Mouse (Mus musculus) neural tube, embryonic 13.5 days (tissue): ENCODE measurements around the gene Clcnka. TPM values are rescaled to one million over a fixed set of nuclear protein-coding genes. Genes with fewer than 3 reads are reported as not detected.

Experiments
- ATAC-seq: fragments of 200-750 bp; cut with Nextera tagmentation; 2 replicates; pipeline ENCODE4 v1.8.0; 2017; ENCODE audit warnings: low read depth, mild to moderate bottlenecking, moderate TSS enrichment, moderate library complexity
- H3K27ac ChIP-seq: fragments of 300-500 bp; sonication (generic); replicated peaks from 2 replicates; pipeline ENCODE4 v1.5.1; 2015; ENCODE audit warnings: moderate library complexity, mild to moderate bottlenecking, inconsistent platforms
- H3K27me3 ChIP-seq: fragments of 300-500 bp; sonication (generic); 2 replicates; pipeline ENCODE4 v1.6.1; 2015; ENCODE audit warnings: mild to moderate bottlenecking, inconsistent platforms
- H3K36me3 ChIP-seq: fragments of 300-500 bp; sonication (generic); 2 replicates; pipeline ENCODE4 v1.6.1; 2015; ENCODE audit warnings: mild to moderate bottlenecking, inconsistent platforms
- H3K4me1 ChIP-seq: fragments of 300-500 bp; sonication (generic); replicated peaks from 2 replicates; pipeline ENCODE4 v1.6.1; 2015; ENCODE audit warnings: inconsistent platforms
- H3K4me2 ChIP-seq: fragments of 300-500 bp; sonication (generic); 2 replicates; pipeline ENCODE4 v1.6.1; 2015; ENCODE audit warnings: inconsistent platforms, mild to moderate bottlenecking, moderate library complexity
- H3K4me3 ChIP-seq: fragments of 300-500 bp; sonication (generic); 2 replicates; pipeline ENCODE4 v1.5.1; 2015; ENCODE audit warnings: mild to moderate bottlenecking, inconsistent platforms
- H3K9ac ChIP-seq: fragments of 300-500 bp; sonication (generic); 2 replicates; pipeline ENCODE4 v1.6.1; 2015; ENCODE audit warnings: moderate library complexity, mild to moderate bottlenecking, inconsistent platforms
- H3K9me3 ChIP-seq: fragments of 300-500 bp; sonication (generic); 2 replicates; pipeline ENCODE4 v1.6.1; 2016; ENCODE audit warnings: inconsistent platforms
- WGBS: fragments of 180-500 bp; shearing (Covaris S2); methylation state at CpG from one replicate; pipeline ENCODE4 v1.1.7; 2015; 5-methylcytosine and 5-hydroxymethylcytosine counted together
- polyA plus RNA-seq: library from polyadenylated mRNA; unstranded; fragments of >200 nt; fragmentation: Nextera tagmentation; extraction: Ambion mirVana; gene quantifications from 2 replicates; pipeline ENCODE4 v1.2.1, GENCODE M21; 2015

Clcnka gene
- polyA plus RNA-seq, 1 experiment from 2014 or later: not detected

DNA sequence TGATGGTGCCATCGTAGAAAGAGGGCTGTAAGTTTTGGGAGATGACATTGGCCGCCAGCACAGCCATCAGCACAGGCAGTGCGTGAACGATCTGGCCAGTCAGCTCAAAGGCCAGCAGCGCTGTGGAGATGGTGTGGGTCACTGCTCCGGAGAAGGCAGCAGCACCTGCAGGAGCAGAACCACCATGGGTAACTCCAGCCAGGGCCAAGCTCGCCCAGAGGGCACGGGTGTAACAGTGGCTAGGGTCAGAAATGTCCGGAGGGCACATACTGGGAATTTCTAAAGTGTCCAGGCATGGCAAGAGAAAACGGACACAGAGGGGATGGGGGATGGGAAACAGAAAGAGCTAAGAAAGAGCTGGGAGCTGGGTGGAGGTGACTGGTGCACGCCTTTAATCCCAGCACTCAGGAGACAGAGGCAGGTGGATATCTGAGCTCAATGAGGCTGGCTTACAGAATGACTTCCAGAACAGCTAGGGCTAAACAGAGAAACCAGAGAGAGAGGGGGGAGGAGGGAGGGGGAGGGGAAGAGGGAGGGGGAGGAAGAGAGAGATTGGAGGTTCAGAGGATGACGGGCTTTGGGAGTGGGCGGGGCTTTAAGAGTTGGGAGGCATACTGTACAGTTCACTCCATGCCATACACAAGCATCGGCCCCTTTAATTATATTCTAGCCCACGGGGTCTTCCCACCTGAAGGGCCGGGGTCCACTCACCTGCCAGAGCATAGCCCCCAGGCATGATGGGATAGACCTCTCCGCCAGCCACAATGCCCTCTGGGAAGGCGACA is 9.0 kb downstream of the Clcnka start:
- 74% methylated on average over 18 of the region's 18 CpGs for WGBS
- Histone ChIP-seq H3K27me3 (peaks cover 4% of the 10 kb centered on the region), H3K36me3 (no peaks in the 10 kb centered on the region), H3K4me2 (no peak overlapping the region), H3K4me1 (peaks cover 3% of the 10 kb centered on the region; the same call in 1 of the 2 replicates), H3K9ac (no peak overlapping the region), H3K27ac (no peak overlapping the region), H3K4me3 (no peak overlapping the region), H3K9me3 (no peaks in the 10 kb centered on the region)
- no peak for ATAC-seq

DNA sequence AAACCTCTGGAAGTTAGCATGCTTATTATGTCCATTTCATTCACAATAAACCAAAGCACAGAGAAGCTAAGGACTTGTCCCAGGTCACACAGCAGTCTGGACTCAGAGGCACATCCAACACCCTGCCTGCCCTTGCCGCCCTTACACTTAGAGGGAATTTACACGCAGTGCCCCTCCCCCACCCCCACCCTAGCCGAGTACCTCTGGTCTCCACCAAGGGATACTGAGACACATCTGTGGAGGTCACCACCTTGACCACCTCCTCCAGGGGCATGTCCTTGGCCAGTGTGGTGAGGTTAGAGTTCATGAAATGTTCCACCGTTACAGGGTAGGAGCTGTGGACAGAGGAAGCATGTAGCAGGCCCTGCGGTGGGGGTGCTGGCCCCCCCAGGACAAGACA is 10.6 kb downstream of the Clcnka start:
- H3K27ac ChIP-seq: no peak overlapping the region
- WGBS: 64% methylated on average over 5 of the region's 5 CpGs
- no peaks in the 10 kb centered on the region for H3K9me3 ChIP-seq
- peaks cover 17% of the 10 kb centered on the region for H3K27me3 ChIP-seq
- H3K9ac ChIP-seq: no peak overlapping the region
- no peak overlapping the region for H3K4me2 ChIP-seq
- H3K4me1 ChIP-seq: peaks cover 18% of the 10 kb centered on the region
- H3K36me3 ChIP-seq: no peaks in the 10 kb centered on the region
- no peak overlapping the region for H3K4me3 ChIP-seq
- ATAC-seq: no peak

DNA sequence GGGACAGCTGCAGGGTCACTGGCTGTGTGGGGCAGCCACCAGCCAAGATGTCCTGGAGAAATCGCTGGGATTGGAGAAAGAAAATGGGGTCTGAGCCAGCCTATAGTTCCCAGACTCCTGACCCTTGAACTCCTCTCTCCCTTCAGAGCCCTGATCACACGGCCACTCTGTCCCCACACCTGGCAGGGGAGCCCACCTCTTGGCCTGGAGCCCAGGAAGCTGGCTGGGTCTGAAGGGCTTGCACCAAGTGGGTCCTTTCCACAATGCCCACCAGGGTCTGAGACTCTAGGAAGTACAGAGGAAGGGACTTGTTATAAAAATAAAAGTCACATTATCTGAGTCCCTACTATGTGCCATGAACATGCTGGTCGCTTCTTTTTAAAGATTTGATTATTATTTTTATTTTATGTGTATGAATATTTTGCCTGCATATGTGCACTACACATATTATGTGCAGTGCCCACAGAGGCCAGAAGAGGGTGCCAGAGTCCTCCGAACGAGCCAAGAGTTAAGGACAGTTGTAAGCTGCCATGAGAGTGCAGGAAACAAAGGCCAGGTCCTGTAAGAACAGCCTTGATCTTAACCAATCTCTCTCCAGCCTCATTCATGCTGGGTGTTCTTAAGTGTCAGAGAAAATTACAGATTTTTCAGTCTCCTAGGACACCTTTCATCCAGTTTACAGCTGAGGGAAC is 11.3 kb downstream of the Clcnka start:
- Histone ChIP-seq H3K4me3 (no peak overlapping the region), H3K9me3 (no peaks in the 10 kb centered on the region), H3K4me1 (peaks cover 25% of the 10 kb centered on the region), H3K36me3 (no peaks in the 10 kb centered on the region), H3K4me2 (no peak overlapping the region), H3K9ac (no peak overlapping the region), H3K27me3 (peaks cover 24% of the 10 kb centered on the region), H3K27ac (no peak overlapping the region)
- 16% methylated on average over 5 of the region's 5 CpGs for WGBS
- ATAC-seq: no peak

GRCm38 (mm10) chr4:141386150-141386549 is 12.4 kb downstream of the Clcnka start:
- H3K36me3 ChIP-seq: no peaks in the 10 kb centered on the region
- H3K4me2 ChIP-seq: no peak overlapping the region
- H3K4me1 ChIP-seq: peaks cover 27% of the 10 kb centered on the region
- WGBS: 73% methylated on average over 7 of the region's 7 CpGs
- H3K9ac ChIP-seq: no peak overlapping the region
- H3K27ac ChIP-seq: no peak overlapping the region
- no peak overlapping the region for H3K4me3 ChIP-seq
- no peaks in the 10 kb centered on the region for H3K9me3 ChIP-seq
- ATAC-seq: no peak
- H3K27me3 ChIP-seq: peaks cover 35% of the 10 kb centered on the region

DNA sequence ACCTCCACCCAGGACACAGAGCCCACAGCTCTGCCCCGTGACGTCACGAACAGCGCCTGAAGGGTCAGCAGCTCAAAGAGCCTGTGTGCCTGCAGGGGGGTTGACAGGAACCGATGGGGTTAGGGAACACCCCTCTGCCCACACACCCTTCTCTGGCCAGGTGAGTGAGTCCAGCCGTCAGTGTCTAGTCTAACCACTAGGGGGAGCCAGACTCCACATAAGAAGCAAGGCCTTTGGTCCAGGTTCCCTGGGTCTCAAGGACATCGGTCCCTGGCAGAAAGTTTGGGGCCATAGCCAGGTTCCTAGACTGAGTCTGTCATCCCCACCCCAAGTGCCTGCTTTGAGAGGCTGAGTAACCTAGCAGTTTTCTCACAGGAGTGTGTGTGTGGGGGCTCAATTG is 13.2 kb downstream of the Clcnka start:
- Histone ChIP-seq H3K9ac (no peak overlapping the region), H3K27ac (no peak overlapping the region), H3K4me2 (no peak overlapping the region), H3K4me3 (no peak overlapping the region), H3K36me3 (no peaks in the 10 kb centered on the region), H3K4me1 (peaks cover 27% of the 10 kb centered on the region), H3K9me3 (no peaks in the 10 kb centered on the region), H3K27me3 (peaks cover 44% of the 10 kb centered on the region)
- WGBS: under 1% methylated on average over 7 of the region's 7 CpGs
- ATAC-seq: no peak

GRCm38 (mm10) chr4:141382406-141382805 is 16.1 kb downstream of the Clcnka start:
- Histone ChIP-seq H3K4me3 (peak overlapping the region; percentile 31), H3K4me1 (peaks cover 27% of the 10 kb centered on the region), H3K4me2 (peak overlapping the region; percentile 57), H3K9ac (peak overlapping the region; percentile 55), H3K9me3 (no peaks in the 10 kb centered on the region), H3K36me3 (no peaks in the 10 kb centered on the region), H3K27me3 (peaks cover 47% of the 10 kb centered on the region), H3K27ac (no peak overlapping the region)
- 1% methylated on average over 25 of the region's 25 CpGs for WGBS
- ATAC-seq: peak; percentile 29; the same call in 1 of the 2 replicates

DNA sequence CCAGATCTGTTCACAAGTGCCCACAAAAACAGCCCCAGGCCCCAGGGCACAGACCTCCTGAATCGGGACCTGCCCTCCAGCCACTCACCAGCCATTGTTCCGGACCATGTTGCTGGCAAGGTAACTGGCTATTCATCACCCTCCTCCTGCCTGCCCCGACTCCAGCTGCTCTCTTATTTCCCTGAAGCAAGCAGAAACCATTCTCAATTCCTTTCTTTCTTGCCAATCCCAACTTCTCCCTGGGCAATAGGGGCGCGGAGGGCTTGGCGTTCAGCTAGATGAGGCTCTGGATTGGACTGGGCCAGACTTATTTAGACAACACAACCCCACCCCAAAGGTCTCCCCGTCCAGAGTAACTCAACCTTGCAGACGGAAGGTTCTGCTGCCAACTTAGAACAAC is 18.9 kb downstream of the Clcnka start:
- 49% methylated on average over 8 of the region's 8 CpGs for WGBS
- H3K4me2 ChIP-seq: no peak overlapping the region
- H3K27ac ChIP-seq: no peak overlapping the region
- ATAC-seq: no peak
- H3K36me3 ChIP-seq: no peaks in the 10 kb centered on the region
- no peak overlapping the region for H3K4me3 ChIP-seq
- H3K27me3 ChIP-seq: peaks cover 47% of the 10 kb centered on the region
- H3K9ac ChIP-seq: no peak overlapping the region
- H3K4me1 ChIP-seq: peaks cover 25% of the 10 kb centered on the region
- H3K9me3 ChIP-seq: no peaks in the 10 kb centered on the region

DNA sequence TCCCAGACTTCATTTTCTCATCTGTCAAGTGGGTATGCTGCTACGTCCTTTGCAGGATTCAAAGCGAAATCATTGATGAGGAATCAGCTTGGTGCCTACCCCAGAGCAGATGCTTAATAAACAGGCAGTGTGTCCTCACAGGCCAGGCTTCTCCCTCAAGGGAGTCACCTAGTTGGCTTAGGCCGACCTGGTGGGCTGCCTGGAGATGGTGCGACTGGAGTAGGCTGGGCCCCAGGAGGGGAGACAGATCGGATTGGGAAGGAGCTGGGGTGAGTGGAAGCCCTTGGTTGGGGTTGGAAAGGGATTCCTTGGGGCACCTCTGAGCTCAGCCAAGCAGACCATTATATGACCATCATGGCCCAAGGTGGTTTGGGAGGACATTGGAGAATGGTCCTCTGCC is 26.1 kb downstream of the Clcnka start:
- no peak overlapping the region for H3K4me3 ChIP-seq
- H3K36me3 ChIP-seq: no peaks in the 10 kb centered on the region
- WGBS: 96% methylated on average over 5 of the region's 5 CpGs
- no peak overlapping the region for H3K9ac ChIP-seq
- H3K27me3 ChIP-seq: peaks cover 17% of the 10 kb centered on the region
- no peak for ATAC-seq
- H3K27ac ChIP-seq: no peak overlapping the region
- H3K9me3 ChIP-seq: no peaks in the 10 kb centered on the region
- H3K4me2 ChIP-seq: no peak overlapping the region
- H3K4me1 ChIP-seq: peaks cover 13% of the 10 kb centered on the region

DNA sequence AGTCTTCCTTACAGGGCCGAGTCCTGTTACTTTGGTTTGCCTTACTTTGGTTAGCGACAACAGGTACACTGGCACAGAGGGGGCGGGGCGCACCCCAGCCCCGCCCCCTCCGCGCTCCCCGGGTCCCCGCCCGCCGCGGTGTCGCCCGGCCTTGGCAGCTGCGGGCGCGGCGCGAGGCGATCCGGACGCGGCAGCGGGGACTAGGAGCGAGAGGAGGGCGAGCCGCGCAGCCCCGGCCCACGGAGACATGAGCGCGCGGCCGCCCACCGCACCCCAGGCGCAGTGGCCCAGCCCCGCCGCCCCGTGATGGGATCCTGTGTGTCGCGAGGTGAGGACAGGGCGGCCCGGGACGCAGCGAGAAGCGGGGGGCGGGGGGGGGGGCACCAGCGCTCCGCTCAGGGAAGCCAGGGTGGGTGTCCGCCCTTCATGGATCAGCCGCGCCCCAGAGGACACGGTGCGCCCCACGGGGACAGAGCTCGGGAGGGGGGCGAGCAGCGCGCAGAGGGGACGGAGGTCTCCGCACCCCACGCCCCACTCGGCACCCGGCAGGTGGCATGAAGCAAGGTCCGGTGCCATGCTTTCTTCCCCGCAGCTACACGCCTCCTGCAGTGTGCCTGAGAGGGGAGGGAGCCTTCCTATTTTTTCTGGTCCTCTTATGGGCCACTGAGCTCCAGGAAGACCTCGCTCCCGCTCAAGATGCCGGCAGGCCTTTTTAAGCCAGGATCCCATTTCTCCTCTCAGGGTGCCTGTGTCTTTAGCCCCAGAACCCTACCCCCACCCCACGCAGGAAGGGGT is 30.3 kb downstream of the Clcnka start, which contains the start of gene Fam131c:
Gene Fam131c, plus strand, starts transcription at position 224 of the 795 bp plus-strand sequence.
- H3K27ac ChIP-seq: no peak within 1 kb of the TSS
- H3K4me3 ChIP-seq: peak within 1 kb of the TSS; percentile 55
- H3K27me3 ChIP-seq: peaks cover 58% of the 10 kb centered on the region
- H3K9me3 ChIP-seq: no peaks in the 10 kb centered on the region
- H3K4me2 ChIP-seq: peak within 1 kb of the TSS; percentile 91
- H3K9ac ChIP-seq: peak within 1 kb of the TSS; percentile 81
- H3K36me3 ChIP-seq: no peaks in the 10 kb centered on the region
- peak; percentile 49 for ATAC-seq
- H3K4me1 ChIP-seq: peaks cover 13% of the 10 kb centered on the region
- WGBS: under 1% methylated on average over 53 of the region's 71 CpGs

- Histone ChIP-seq H3K9ac (no peak overlapping the region), H3K9me3 (no peaks in the 10 kb centered on the region), H3K4me3 (no peak overlapping the region), H3K4me2 (no peak overlapping the region), H3K27ac (no peak overlapping the region), H3K4me1 (peaks cover 18% of the 10 kb centered on the region), H3K36me3 (no peaks in the 10 kb centered on the region), H3K27me3 (peaks cover 63% of the 10 kb centered on the region)
- 58% methylated on average over 7 of the region's 7 CpGs for WGBS
- no peak for ATAC-seq
Measured at GRCm38 (mm10) chr4:141365876-141366275, 32.6 kb downstream of the Clcnka start.

GRCm38 (mm10) chr4:141365126-141365525 is 33.4 kb downstream of the Clcnka start:
- 58% methylated on average over 8 of the region's 8 CpGs for WGBS
- peaks cover 19% of the 10 kb centered on the region for H3K4me1 ChIP-seq
- no peak for ATAC-seq
- no peaks in the 10 kb centered on the region for H3K36me3 ChIP-seq
- no peak overlapping the region for H3K27ac ChIP-seq
- no peak overlapping the region for H3K4me3 ChIP-seq
- no peaks in the 10 kb centered on the region for H3K9me3 ChIP-seq
- H3K4me2 ChIP-seq: no peak overlapping the region
- H3K9ac ChIP-seq: no peak overlapping the region
- peaks cover 66% of the 10 kb centered on the region for H3K27me3 ChIP-seq
